Mouse (Mus musculus) intestine, embryonic 14.5 days (tissue): Measurements from ENCODE around the gene Lcp1. TPM values are rescaled to one million over a fixed set of nuclear protein-coding genes. Genes with fewer than 3 reads are reported as not detected.

Experiments
- ATAC-seq: fragments of 200-750 bp; cut with Nextera tagmentation; replicated peaks from 2 replicates; pipeline ENCODE4 v1.8.0; 2017; ENCODE audit warnings: low read depth, moderate number of reproducible peaks, moderate TSS enrichment, moderate library complexity; ENCODE audit not compliant: low FRiP score, low TSS enrichment
- DNase-seq: peaks from one replicate; pipeline ENCODE4 v3.0.0-alpha.2; 2018; ENCODE audit warnings: low spot score
- H3K27ac ChIP-seq: fragments of 300-500 bp; sonication (generic); 2 replicates; pipeline ENCODE4 v1.5.1; 2014; ENCODE audit warnings: low read depth, mild to moderate bottlenecking, control low read depth
- H3K27me3 ChIP-seq: fragments of 300-500 bp; sonication (generic); replicated peaks from 2 replicates; pipeline ENCODE4 v1.6.1; 2014; ENCODE audit warnings: low read length, control low read depth; ENCODE audit not compliant: control insufficient read depth, insufficient read depth
- H3K36me3 ChIP-seq: fragments of 300-500 bp; sonication (generic); 2 replicates; pipeline ENCODE4 v1.6.1; 2014; ENCODE audit warnings: low read length, control low read depth; ENCODE audit not compliant: control insufficient read depth, insufficient read depth
- H3K4me1 ChIP-seq: fragments of 300-500 bp; sonication (generic); replicated peaks from 2 replicates; pipeline ENCODE4 v1.6.1; 2014; ENCODE audit warnings: low read length, control low read depth, mixed read lengths; ENCODE audit not compliant: control insufficient read depth, insufficient read depth
- H3K4me2 ChIP-seq: fragments of 300-500 bp; sonication (generic); 2 replicates; pipeline ENCODE4 v1.6.1; 2014; ENCODE audit warnings: low read length
- H3K4me3 ChIP-seq: fragments of 300-500 bp; sonication (generic); 2 replicates; pipeline ENCODE4 v1.5.1; 2014; ENCODE audit warnings: low read depth, low read length, control low read depth, mixed read lengths
- H3K9ac ChIP-seq: fragments of 300-500 bp; sonication (generic); 2 replicates; pipeline ENCODE4 v1.6.1; 2014; ENCODE audit warnings: mild to moderate bottlenecking, low read length
- H3K9me3 ChIP-seq: fragments of 300-500 bp; sonication (generic); 2 replicates; pipeline ENCODE4 v1.6.1; 2016; ENCODE audit warnings: low read length, control low read depth; ENCODE audit not compliant: control insufficient read depth
- WGBS: fragments of 180-500 bp; shearing (Covaris S2); extraction: QIAGEN DNeasy Blood & Tissue Kit; methylation state at CpG from one replicate; pipeline ENCODE4 v1.1.7; 2014; 5-methylcytosine and 5-hydroxymethylcytosine counted together
- polyA plus RNA-seq: library from polyadenylated mRNA; unstranded; fragments of >200 nt; fragmentation: Nextera tagmentation; extraction: Ambion mirVana; gene quantifications from 2 replicates; pipeline ENCODE4 v1.2.1, GENCODE M21; 2014

Gene Lcp1
- polyA plus RNA-seq, 1 experiment from 2014 or later, result 58.3 TPM

DNA sequence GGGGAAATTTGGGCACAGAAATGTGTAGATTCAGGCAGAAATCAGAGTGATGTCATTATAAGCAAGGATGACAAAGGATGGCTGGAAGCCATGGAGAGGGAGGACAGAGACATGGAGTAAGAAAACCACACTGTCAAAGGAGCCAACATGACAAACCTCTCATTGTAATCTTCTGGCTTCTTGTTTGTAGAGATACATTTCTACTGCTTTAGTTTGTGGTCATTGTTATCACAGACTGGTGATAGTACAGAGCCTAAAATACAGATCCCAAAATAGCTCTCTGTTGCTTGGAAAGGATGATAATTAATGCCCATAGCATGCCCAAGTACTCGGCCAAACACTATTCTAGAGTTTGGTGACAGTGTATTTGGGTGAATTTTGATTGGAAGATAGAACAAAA is 39.6 kb downstream of the Lcp1 start:
- ATAC-seq, result no peak
- Histone ChIP-seq H3K27me3 (no peaks in the 10 kb centered on the region), H3K4me2 (no peak overlapping the region), H3K9me3 (no peaks in the 10 kb centered on the region), H3K27ac (no peak overlapping the region), H3K9ac (no peak overlapping the region), H3K36me3 (no peaks in the 10 kb centered on the region), H3K4me1 (no peaks in the 10 kb centered on the region), H3K4me3 (no peak overlapping the region)
- WGBS, result 76% methylated on average over 1 of the region's 1 CpGs
- no peak for DNase-seq

DNA sequence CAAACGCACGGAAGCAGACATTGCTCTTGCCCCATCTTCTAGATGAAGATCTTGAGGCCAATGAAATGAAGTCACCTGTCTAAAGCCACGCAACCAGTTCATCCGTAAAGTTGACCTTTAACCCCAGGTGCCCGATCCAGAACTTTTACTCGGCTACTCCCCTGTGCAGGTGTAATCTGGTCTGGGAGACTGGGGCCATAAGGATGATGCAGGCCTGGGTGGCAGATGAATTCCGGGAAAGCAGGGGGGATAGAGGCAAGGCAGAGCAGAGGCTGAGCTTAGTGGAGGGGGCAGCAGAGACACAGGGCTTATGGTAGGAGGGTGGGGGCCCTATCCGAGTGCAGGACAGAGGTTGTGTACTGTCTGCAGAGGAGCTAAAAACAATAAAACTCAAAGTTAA is 43.4 kb downstream of the Lcp1 start:
- Histone ChIP-seq H3K27ac (no peak overlapping the region), H3K4me2 (no peak overlapping the region), H3K36me3 (no peaks in the 10 kb centered on the region), H3K9ac (no peak overlapping the region), H3K4me3 (no peak overlapping the region), H3K27me3 (no peaks in the 10 kb centered on the region), H3K4me1 (no peaks in the 10 kb centered on the region), H3K9me3 (no peaks in the 10 kb centered on the region)
- WGBS, result 67% methylated on average over 8 of the region's 8 CpGs
- ATAC-seq (no peak; the same call in 1 of the 2 replicates), DNase-seq (no peak)

DNA sequence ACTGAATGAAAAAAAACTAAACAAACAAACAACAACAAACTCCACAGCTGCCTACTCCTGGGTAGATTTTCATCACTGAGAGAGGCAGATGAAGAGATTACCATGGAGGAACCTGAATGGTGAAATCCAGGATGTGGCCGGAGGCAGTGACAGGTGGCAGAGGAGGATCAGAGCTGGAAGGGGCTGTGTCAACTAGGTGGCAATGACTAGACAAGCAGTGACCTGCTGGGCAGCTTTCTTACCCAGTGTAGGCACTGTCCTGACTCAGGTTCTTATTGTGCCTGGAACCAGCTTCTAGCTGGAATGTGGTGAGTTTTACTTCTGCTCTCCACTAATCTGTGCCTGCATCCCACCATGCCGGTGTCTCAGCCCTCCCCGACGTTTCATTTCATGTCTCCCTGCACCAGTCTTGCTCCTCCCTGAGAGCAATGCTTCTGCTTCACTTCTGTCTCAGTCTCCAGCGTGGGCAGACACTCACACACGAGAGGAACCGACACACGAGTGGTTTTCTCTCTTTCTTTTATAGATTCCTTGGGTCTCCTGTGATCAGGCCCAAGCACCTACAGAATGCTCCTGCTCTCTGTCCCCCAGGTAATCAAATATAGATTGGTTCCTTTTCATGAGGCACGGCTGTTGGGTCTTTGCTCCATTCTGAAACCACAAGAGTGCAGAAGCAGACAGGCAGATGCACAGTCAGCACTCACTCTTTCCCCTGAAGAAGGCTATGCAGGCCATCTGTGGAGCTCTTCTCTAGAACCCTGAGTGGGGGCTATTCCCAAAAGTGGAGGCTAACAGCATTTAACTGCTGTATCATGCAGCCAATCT is 44.0 kb downstream of the Lcp1 start:
- no peak for ATAC-seq
- H3K9ac ChIP-seq, result no peak overlapping the region
- H3K4me2 ChIP-seq, result no peak overlapping the region
- WGBS, result 85% methylated on average over 9 of the region's 9 CpGs
- no peak overlapping the region for H3K27ac ChIP-seq
- H3K36me3 ChIP-seq, result no peaks in the 10 kb centered on the region
- no peaks in the 10 kb centered on the region for H3K4me1 ChIP-seq
- no peak for DNase-seq
- H3K27me3 ChIP-seq, result no peaks in the 10 kb centered on the region
- H3K9me3 ChIP-seq, result no peaks in the 10 kb centered on the region
- no peak overlapping the region for H3K4me3 ChIP-seq

DNA sequence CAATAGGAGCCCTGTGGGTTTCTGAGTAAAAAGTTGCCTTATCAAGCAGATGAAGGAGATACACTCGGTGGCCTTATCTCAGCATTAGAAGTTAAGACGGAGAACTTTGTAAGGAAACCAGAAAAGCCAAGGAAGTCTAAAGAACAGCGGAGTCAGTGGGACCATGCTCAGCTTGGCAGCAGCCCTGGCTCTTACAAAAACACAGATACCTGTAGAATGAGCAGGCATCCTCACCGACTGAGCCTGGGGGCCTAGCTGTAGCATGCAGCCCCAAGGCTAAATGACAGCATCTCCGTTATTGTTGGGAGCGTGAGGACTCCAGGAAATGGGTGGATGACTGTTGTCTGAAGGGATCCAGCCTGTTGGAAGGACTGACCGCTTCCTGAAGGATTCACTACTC is 44.9 kb downstream of the Lcp1 start:
- Histone ChIP-seq H3K36me3 (no peaks in the 10 kb centered on the region), H3K27ac (no peak overlapping the region), H3K4me1 (no peaks in the 10 kb centered on the region), H3K9ac (no peak overlapping the region), H3K9me3 (no peaks in the 10 kb centered on the region), H3K4me2 (no peak overlapping the region), H3K27me3 (no peaks in the 10 kb centered on the region), H3K4me3 (no peak overlapping the region)
- 77% methylated on average over 7 of the region's 7 CpGs for WGBS
- ATAC-seq, result no peak
- DNase-seq, result no peak

- 51% methylated on average over 4 of the region's 4 CpGs for WGBS
- H3K4me3 ChIP-seq, result no peak overlapping the region
These were observed 45.6 kb downstream of the Lcp1 start for GRCm38 (mm10) chr14:75176425-75177045.

GRCm38 (mm10) chr14:75177400-75177799 is 46.5 kb downstream of the Lcp1 start:
- no peak for DNase-seq
- no peaks in the 10 kb centered on the region for H3K9me3 ChIP-seq
- no peak overlapping the region for H3K4me2 ChIP-seq
- H3K4me3 ChIP-seq, result no peak overlapping the region
- H3K27me3 ChIP-seq, result no peaks in the 10 kb centered on the region
- WGBS, result 75% methylated on average over 3 of the region's 3 CpGs
- H3K9ac ChIP-seq, result no peak overlapping the region
- H3K36me3 ChIP-seq, result no peaks in the 10 kb centered on the region
- H3K4me1 ChIP-seq, result no peaks in the 10 kb centered on the region
- no peak overlapping the region for H3K27ac ChIP-seq
- ATAC-seq, result no peak

More at GRCm38 (mm10) chr14:75176425-75177045, 45.6 kb downstream of the Lcp1 start:
- Histone ChIP-seq H3K27ac (no peak overlapping the region), H3K9ac (no peak overlapping the region), H3K9me3 (no peaks in the 10 kb centered on the region), H3K27me3 (no peaks in the 10 kb centered on the region), H3K4me2 (no peak overlapping the region), H3K4me1 (no peaks in the 10 kb centered on the region), H3K36me3 (no peaks in the 10 kb centered on the region)
- DNase-seq, result no peak
- no peak for ATAC-seq

GRCm38 (mm10) chr14:75178384-75178793 is 47.5 kb downstream of the Lcp1 start:
- Histone ChIP-seq H3K4me3 (no peak overlapping the region), H3K27me3 (no peaks in the 10 kb centered on the region), H3K36me3 (no peaks in the 10 kb centered on the region), H3K4me1 (no peaks in the 10 kb centered on the region), H3K9ac (no peak overlapping the region), H3K4me2 (no peak overlapping the region), H3K9me3 (no peaks in the 10 kb centered on the region), H3K27ac (no peak overlapping the region)
- ATAC-seq, result no peak
- no peak for DNase-seq
- WGBS, result 77% methylated on average over 14 of the region's 14 CpGs

- DNase-seq, result no peak
- H3K36me3 ChIP-seq, result no peaks in the 10 kb centered on the region
- WGBS, result 69% methylated on average over 10 of the region's 10 CpGs
- no peak overlapping the region for H3K4me2 ChIP-seq
- H3K9ac ChIP-seq, result no peak overlapping the region
- no peaks in the 10 kb centered on the region for H3K9me3 ChIP-seq
- no peak overlapping the region for H3K27ac ChIP-seq
- H3K27me3 ChIP-seq, result no peaks in the 10 kb centered on the region
- H3K4me1 ChIP-seq, result no peaks in the 10 kb centered on the region
- H3K4me3 ChIP-seq, result no peak overlapping the region
- ATAC-seq, result no peak
These were observed 47.9 kb downstream of the Lcp1 start for GRCm38 (mm10) chr14:75178801-75179211.
